Mouse (Mus musculus) leukemia stem cell, adult 10-12 weeks (primary cell): ENCODE results near the gene Uevld. TPM values are rescaled to one million over a fixed set of nuclear protein-coding genes. Genes with fewer than 3 reads are reported as not detected.

Source experiments
- polyA plus RNA-seq: library from polyadenylated mRNA; stranded (reverse); fragments of >175 nt; gene quantifications from 2 replicates; pipeline ENCODE4 v1.2.3, GENCODE M21; 2012; ENCODE audit warnings: low replicate concordance

The Uevld gene
- 0.07 and 0.54 TPM in 2 replicates for polyA plus RNA-seq

DNA sequence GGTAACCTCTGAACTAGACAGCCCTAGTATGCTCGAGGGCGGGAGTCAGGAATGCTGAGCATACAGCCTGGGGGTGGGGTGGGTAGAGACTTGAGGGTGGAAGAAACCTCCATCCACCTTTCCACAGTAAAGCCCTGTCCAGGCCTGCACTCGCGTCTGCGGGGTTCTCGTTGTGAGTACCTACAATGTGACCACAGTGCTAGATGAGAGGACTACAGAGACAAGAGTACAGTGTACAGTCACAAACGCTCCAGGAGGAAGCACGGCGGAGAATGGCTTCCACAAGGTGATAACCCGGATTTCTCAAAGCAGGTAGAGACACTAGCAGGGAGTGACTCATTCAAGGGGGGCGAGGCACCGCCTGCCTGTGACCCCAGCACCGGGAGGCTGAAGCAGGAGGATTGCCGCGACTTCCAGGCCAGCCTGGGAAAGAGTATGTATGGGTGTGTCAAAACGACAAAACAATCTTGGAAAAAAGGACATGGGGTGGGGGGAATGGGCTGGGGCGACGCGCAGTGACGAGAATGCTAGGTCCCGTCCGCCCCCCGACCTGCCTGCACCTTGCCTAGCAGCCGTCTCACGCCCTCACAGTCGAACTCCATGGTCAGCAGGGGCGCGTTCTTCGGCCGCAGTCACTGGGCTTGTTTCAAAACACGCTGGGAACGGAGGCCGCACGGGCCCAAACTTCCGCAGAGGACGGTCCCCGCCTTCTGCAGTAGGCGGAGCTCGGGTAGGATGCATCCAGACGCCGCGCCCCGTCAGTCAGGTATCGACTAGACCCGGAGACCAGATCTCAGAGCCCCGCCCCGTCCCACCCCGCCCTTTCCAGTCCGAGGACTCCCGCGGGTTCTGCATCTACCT, at the start of gene Uevld:
TSS of gene Uevld (minus strand) at position 697 of the 861 bp plus-strand sequence.

DNA sequence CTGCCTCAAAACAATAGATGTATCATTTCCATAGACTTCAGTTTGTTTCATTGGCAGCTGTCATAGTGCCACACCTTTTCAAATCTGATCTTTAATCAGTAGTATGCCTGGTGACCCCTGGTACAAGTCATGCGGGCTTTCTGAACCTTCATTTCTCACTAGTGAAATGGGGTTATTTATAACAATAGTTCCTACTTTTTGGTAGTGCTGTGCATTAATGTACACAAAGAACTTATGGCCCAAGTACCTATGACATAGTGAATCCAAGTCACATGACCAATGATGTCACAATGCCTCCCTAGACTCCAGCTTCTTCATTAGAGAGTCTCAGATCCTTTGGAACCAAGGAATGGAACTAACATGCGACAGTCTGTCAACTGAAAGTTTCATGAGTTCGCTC, 25.0 kb upstream of the Uevld start, which contains the start of gene Gm9999:
TSS of gene Gm9999 (plus strand) at position 301 of the 400 bp plus-strand sequence.

DNA sequence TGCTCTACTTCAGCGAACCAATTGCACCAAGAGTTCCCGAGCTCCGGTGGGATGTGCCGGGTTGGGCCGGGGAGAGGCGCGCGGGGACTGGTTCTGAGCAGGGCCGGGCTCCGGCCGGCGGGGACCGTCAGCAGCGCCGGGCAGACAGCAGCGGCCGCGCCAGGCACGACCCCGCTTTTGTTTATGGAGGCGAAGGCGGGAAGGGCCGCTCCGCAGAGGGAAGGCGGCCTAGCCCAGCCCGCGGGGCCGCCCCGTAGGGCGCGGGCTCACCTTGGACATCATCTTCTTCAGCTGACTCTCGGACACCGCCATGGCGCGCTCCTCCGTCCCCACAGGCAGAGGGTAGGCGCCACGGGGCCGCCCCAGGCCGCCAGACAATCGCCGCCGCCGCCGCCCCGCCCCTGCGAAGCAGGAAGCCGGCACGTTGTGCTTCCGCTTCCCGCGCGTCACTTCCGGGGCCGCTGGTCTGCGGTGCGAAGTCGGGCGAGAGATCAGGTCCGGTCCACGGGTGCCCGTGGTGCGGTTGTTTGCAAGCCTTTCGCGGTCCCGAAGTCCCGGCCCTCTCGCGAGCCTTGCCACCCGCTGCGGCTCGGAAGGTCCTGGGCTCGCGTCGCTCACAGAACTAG, 38.7 kb downstream of the Uevld start, which contains the start of gene Tsg101:
TSS of gene Tsg101 (minus strand) at position 419 of the 626 bp plus-strand sequence.

Other genes with a start within 250 kb of the Uevld start
- 1.8 and 1.9 TPM in 2 replicates for gene Saal1, start 247.8 kb downstream of the Uevld start, polyA plus RNA-seq
- 0.73 and 3.0 TPM in 2 replicates for gene Saa3, start 242.8 kb downstream of the Uevld start, polyA plus RNA-seq
- gene Saa4, start 225.9 kb downstream of the Uevld start, polyA plus RNA-seq: not detected in 2 replicates
- gene Saa1, start 215.5 kb downstream of the Uevld start, polyA plus RNA-seq: not detected in 2 replicates
- not detected in 2 replicates for gene Saa2, start 206.7 kb downstream of the Uevld start, polyA plus RNA-seq
- gene Hps5, start 162.5 kb downstream of the Uevld start, polyA plus RNA-seq: 2.7 and 3.8 TPM in 2 replicates
- gene Gtf2h1, start 162.4 kb downstream of the Uevld start, polyA plus RNA-seq: 68.6 and 85.3 TPM in 2 replicates
- 247 and 414 TPM in 2 replicates for gene Ldha, start 117.1 kb downstream of the Uevld start, polyA plus RNA-seq
- not detected in 2 replicates for gene Ldhc, start 97.3 kb downstream of the Uevld start, polyA plus RNA-seq
- gene Tsg101, start 38.6 kb downstream of the Uevld start, polyA plus RNA-seq: 24.5 and 36.4 TPM in 2 replicates
- not detected in 2 replicates for gene Gm9999, start 25.1 kb upstream of the Uevld start, polyA plus RNA-seq
- 3.5 and 10.0 TPM in 2 replicates for gene Spty2d1, start 49.9 kb upstream of the Uevld start, polyA plus RNA-seq
- 13.1 and 15.3 TPM in 2 replicates for gene Tmem86a, start 92.1 kb upstream of the Uevld start, polyA plus RNA-seq
- gene Ptpn5, start 175.2 kb upstream of the Uevld start, polyA plus RNA-seq: 0.16 and 0.34 TPM in 2 replicates
- not detected in 2 replicates for gene Mrgpra6, start 246.4 kb upstream of the Uevld start, polyA plus RNA-seq